Mouse (Mus musculus): ENCODE measurements at regions not wholly inside any gene's neighbourhood (a gene's known extent, or its start where the extent isn't known, plus 50 kb on each side); places are given as distances from the start of the nearest gene placed in this dataset.
"Not testable (repeated sequence)": the region's sequence is repeated elsewhere in the genome, so short reads cannot be mapped to it uniquely, and the experiment has no call there.

- DNase-seq (ENCODE audit: low read depth, low spot score): no peak
Observed at GRCm38 (mm10) chr13:44449216-44449830, 280.0 kb upstream of the Jarid2 start.

GRCm38 (mm10) chr13:44451224-44451623 is 278.1 kb upstream of the Jarid2 start:
- DNase-seq (ENCODE audit: low read depth, low spot score): no peak

- no peak for DNase-seq (ENCODE audit: low read depth, low spot score)
Observed at GRCm38 (mm10) chr13:44453131-44453530, 276.1 kb upstream of the Jarid2 start.

GRCm38 (mm10) chr13:44454136-44454535 is 275.1 kb upstream of the Jarid2 start:
- no peak for DNase-seq (ENCODE audit: low read depth, low spot score)

- DNase-seq (ENCODE audit: low read depth, low spot score): no peak
Observed at GRCm38 (mm10) chr13:44455193-44455592, 274.1 kb upstream of the Jarid2 start.

- no peak for DNase-seq (ENCODE audit: low read depth, low spot score)
Observed at GRCm38 (mm10) chr13:44458744-44459143, 270.5 kb upstream of the Jarid2 start.

GRCm38 (mm10) chr13:44459148-44459547 is 270.1 kb upstream of the Jarid2 start:
- DNase-seq (ENCODE audit: low read depth, low spot score): no peak

- DNase-seq (ENCODE audit: low read depth, low spot score): no peak
Observed at GRCm38 (mm10) chr13:44463675-44464074, 265.6 kb upstream of the Jarid2 start.

- no peak for DNase-seq (ENCODE audit: low read depth, low spot score)
Observed at GRCm38 (mm10) chr13:44465567-44465966, 263.7 kb upstream of the Jarid2 start.

GRCm38 (mm10) chr13:44468963-44469674 is 260.2 kb upstream of the Jarid2 start:
- no peak for DNase-seq (ENCODE audit: low read depth, low spot score)

- no peak for DNase-seq (ENCODE audit: low read depth, low spot score)
Observed at GRCm38 (mm10) chr13:44469675-44470074, 259.6 kb upstream of the Jarid2 start.

GRCm38 (mm10) chr13:44473200-44473599 is 256.1 kb upstream of the Jarid2 start:
- no peak for DNase-seq (ENCODE audit: low read depth, low spot score)

GRCm38 (mm10) chr13:44476901-44477300 is 252.4 kb upstream of the Jarid2 start:
- DNase-seq (ENCODE audit: low read depth, low spot score): no peak

GRCm38 (mm10) chr13:44480128-44480527 is 249.1 kb upstream of the Jarid2 start:
- no peak for DNase-seq (ENCODE audit: low read depth, low spot score)

- no peak for DNase-seq (ENCODE audit: low read depth, low spot score)
Observed at GRCm38 (mm10) chr13:44482661-44483060, 246.6 kb upstream of the Jarid2 start.

- no peak for DNase-seq (ENCODE audit: low read depth, low spot score)
Observed at GRCm38 (mm10) chr13:44484582-44485329, 244.5 kb upstream of the Jarid2 start.

GRCm38 (mm10) chr13:44490935-44491465 is 238.3 kb upstream of the Jarid2 start:
- DNase-seq (ENCODE audit: low read depth, low spot score): no peak

GRCm38 (mm10) chr13:44493884-44494283 is 235.4 kb upstream of the Jarid2 start:
- no peak for DNase-seq (ENCODE audit: low read depth, low spot score)

GRCm38 (mm10) chr13:44495450-44495849 is 233.8 kb upstream of the Jarid2 start:
- no peak for DNase-seq (ENCODE audit: low read depth, low spot score)

GRCm38 (mm10) chr13:44496596-44496995 is 232.7 kb upstream of the Jarid2 start:
- DNase-seq (ENCODE audit: low read depth, low spot score): no peak

- not testable (repeated sequence) for DNase-seq (ENCODE audit: low read depth, low spot score)
Observed at GRCm38 (mm10) chr13:44500896-44501295, 228.4 kb upstream of the Jarid2 start.

- no peak for DNase-seq (ENCODE audit: low read depth, low spot score)
Observed at GRCm38 (mm10) chr13:44501777-44502321, 227.4 kb upstream of the Jarid2 start.

Data from embryo, embryonic 11.5 days (tissue).